Mouse (Mus musculus): Measurements from ENCODE around the gene Prph2. TPM values are rescaled to one million over a fixed set of nuclear protein-coding genes. Genes with fewer than 3 reads are reported as not detected.

The Prph2 gene
- polyA plus RNA-seq, 1 experiment from 2014 or later = not detected

DNA sequence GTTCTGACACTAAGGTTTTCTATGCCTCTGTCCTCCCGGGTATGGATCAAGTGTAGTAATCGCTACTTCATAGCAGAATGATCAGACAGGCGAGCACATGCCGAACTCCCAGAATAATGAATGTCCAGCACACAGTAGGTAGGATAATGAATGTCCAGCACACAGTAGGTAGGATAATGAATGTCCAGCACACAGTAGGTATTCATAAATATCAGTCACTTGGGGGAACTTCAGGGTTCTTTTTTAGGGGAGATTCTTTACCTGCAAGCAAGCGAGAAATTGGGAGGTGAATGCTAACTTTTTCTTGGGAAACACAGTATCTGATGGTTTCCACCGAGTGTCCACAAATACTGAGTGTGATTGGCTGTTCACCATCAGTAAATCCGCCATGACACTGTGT is 62.3 kb downstream of the Prph2 start:
- Histone ChIP-seq H3K27ac (replicated peaks) (no peak overlapping the region), H3K9me3 (replicated peaks) (no peaks in the 10 kb centered on the region), H3K36me3 (peaks cover 96% of the 10 kb centered on the region), H3K4me2 (replicated peaks) (no peak overlapping the region), H3K4me1 (no peaks in the 10 kb centered on the region), H3K9ac (no peak overlapping the region), H3K27me3 (no peaks in the 10 kb centered on the region), H3K4me3 (replicated peaks) (no peak overlapping the region)
- no peak for ATAC-seq (ENCODE audit: insufficient number of reproducible peaks, low FRiP score, low TSS enrichment, low read depth)
- WGBS = 93% methylated on average over 7 of the region's 7 CpGs

Other genes starting within 250 kb of the Prph2 start
- gene Rrp36, start 236.1 kb upstream of the Prph2 start, polyA plus RNA-seq (2015; fragmentation: Nextera tagmentation; extraction: Ambion mirVana) = 61.9 and 64.9 TPM in 2 replicates
- 150 and 161 TPM in 2 replicates for gene Mea1, start 231.7 kb upstream of the Prph2 start, polyA plus RNA-seq (2015; fragmentation: Nextera tagmentation; extraction: Ambion mirVana)
- gene Klhdc3, start 229.5 kb upstream of the Prph2 start, polyA plus RNA-seq (2015; fragmentation: Nextera tagmentation; extraction: Ambion mirVana) = 129 and 134 TPM in 2 replicates
- 91.7 and 93.2 TPM in 2 replicates for gene Ppp2r5d, start 205.3 kb upstream of the Prph2 start, polyA plus RNA-seq (2015; fragmentation: Nextera tagmentation; extraction: Ambion mirVana)
- 32.4 and 35.6 TPM in 2 replicates for gene Pex6, start 199.0 kb upstream of the Prph2 start, polyA plus RNA-seq (2015; fragmentation: Nextera tagmentation; extraction: Ambion mirVana)
- 2.0 and 2.1 TPM in 2 replicates for gene Gnmt, start 181.3 kb upstream of the Prph2 start, polyA plus RNA-seq (2015; fragmentation: Nextera tagmentation; extraction: Ambion mirVana)
- gene Cnpy3, start 158.2 kb upstream of the Prph2 start, polyA plus RNA-seq (2015; fragmentation: Nextera tagmentation; extraction: Ambion mirVana) = 74.2 and 78.2 TPM in 2 replicates
- 0.41 and 0.47 TPM in 2 replicates for gene Ptcra, start 146.7 kb upstream of the Prph2 start, polyA plus RNA-seq (2015; fragmentation: Nextera tagmentation; extraction: Ambion mirVana)
- gene 2310039H08Rik, start 137.8 kb upstream of the Prph2 start, polyA plus RNA-seq (2015; fragmentation: Nextera tagmentation; extraction: Ambion mirVana) = 82.4 and 84.0 TPM in 2 replicates
- gene Rpl7l1, start 127.8 kb upstream of the Prph2 start, polyA plus RNA-seq (2015; fragmentation: Nextera tagmentation; extraction: Ambion mirVana) = 136 and 145 TPM in 2 replicates
- 4.5 and 5.3 TPM in 2 replicates for gene Bicral, start 52.0 kb upstream of the Prph2 start, polyA plus RNA-seq (2015; fragmentation: Nextera tagmentation; extraction: Ambion mirVana)
- gene Tbcc, start 19.8 kb upstream of the Prph2 start, polyA plus RNA-seq (2015; fragmentation: Nextera tagmentation; extraction: Ambion mirVana) = 59.7 and 62.7 TPM in 2 replicates
- gene Ubr2, start 100.1 kb downstream of the Prph2 start, polyA plus RNA-seq (2015; fragmentation: Nextera tagmentation; extraction: Ambion mirVana) = 18.7 and 19.1 TPM in 2 replicates

All from embryonic facial prominence, embryonic 15.5 days (tissue).